Mouse (Mus musculus) small intestine, adult 2 months (tissue): Measurements from ENCODE around the gene Zfp28.
A peak's percentile ranks its signal among the peaks of the same experiment; 100 is the strongest.

ENCODE experiments used
- CTCF ChIP-seq: fragments of 200-500 bp; IDR thresholded peaks from 2 replicates; pipeline ENCODE4 v1.5.1; 2012; ENCODE audit warnings: low read depth, mild to moderate bottlenecking, control low read depth, inconsistent platforms, low read length, moderate library complexity, mixed read lengths; ENCODE audit not compliant: insufficient replicate concordance, insufficient read length; ENCODE audit errors: extremely low read depth
- POLR2A ChIP-seq: fragments of 200-500 bp; IDR thresholded peaks from 2 replicates; pipeline ENCODE4 v1.6.1; 2012; ENCODE audit warnings: low read depth, mild to moderate bottlenecking, control low read depth, inconsistent platforms, low read length, moderate library complexity

DNA sequence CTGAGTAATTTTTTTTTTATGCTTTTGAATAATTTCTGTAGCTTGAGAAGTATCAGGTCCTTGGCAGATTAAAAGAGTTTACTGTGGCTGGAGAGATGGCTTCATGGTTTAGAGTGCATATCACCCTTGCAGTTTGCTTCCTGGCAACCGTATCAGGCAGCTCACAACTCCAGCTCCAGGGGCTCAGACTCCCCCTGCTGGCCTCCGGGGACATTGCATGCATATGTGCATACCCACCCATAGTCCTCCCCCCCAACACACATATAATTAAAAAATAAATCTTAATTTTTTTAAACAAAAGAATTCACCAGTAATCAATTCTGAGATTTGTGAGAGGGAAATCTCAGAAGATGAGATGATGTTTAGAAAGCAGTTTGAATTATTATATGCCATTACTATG is 47.2 kb downstream of the Zfp28 start:
- TF ChIP-seq CTCF (peak; percentile 59; the same call in 1 of the 2 replicates), POLR2A (no peak)
